Mouse (Mus musculus) liver, adult (tissue): ENCODE data around the gene Wdr66.

Source experiments
- GATA4 ChIP-seq: IDR thresholded peaks from 2 replicates; pipeline ENCODE4 v1.6.1; 2014; ENCODE audit warnings: mild to moderate bottlenecking, low read length; ENCODE audit not compliant: insufficient replicate concordance

The Wdr66 gene

GRCm38 (mm10) chr5:123298526-123298925 is 46.6 kb downstream of the Wdr66 start:
- TF ChIP-seq GATA4, result no peak

GRCm38 (mm10) chr5:123300496-123301034 is 48.7 kb downstream of the Wdr66 start:
- TF ChIP-seq GATA4, result no peak

GRCm38 (mm10) chr5:123301780-123302521 is 50.0 kb downstream of the Wdr66 start:
- TF ChIP-seq GATA4, result no peak

GRCm38 (mm10) chr5:123307630-123308282 is 55.9 kb downstream of the Wdr66 start:
- TF ChIP-seq GATA4, result no peak

GRCm38 (mm10) chr5:123309816-123310215 is 57.9 kb downstream of the Wdr66 start:
- no peak for TF ChIP-seq GATA4

GRCm38 (mm10) chr5:123310221-123310620 is 58.3 kb downstream of the Wdr66 start:
- no peak for TF ChIP-seq GATA4

GRCm38 (mm10) chr5:123313058-123313630 is 61.2 kb downstream of the Wdr66 start:
- TF ChIP-seq GATA4, result no peak

- TF ChIP-seq GATA4, result no peak
Observed at GRCm38 (mm10) chr5:123313851-123314380, 62.0 kb downstream of the Wdr66 start.

GRCm38 (mm10) chr5:123315219-123315866 is 63.4 kb downstream of the Wdr66 start:
- no peak for TF ChIP-seq GATA4

GRCm38 (mm10) chr5:123317992-123318391 is 66.1 kb downstream of the Wdr66 start:
- TF ChIP-seq GATA4, result no peak

GRCm38 (mm10) chr5:123320136-123320535 is 68.2 kb downstream of the Wdr66 start:
- no peak for TF ChIP-seq GATA4

- no peak for TF ChIP-seq GATA4
Observed at GRCm38 (mm10) chr5:123324242-123324641, 72.3 kb downstream of the Wdr66 start.

- TF ChIP-seq GATA4, result no peak
Observed at GRCm38 (mm10) chr5:123326006-123326750, 74.3 kb downstream of the Wdr66 start.

- TF ChIP-seq GATA4, result no peak
Observed at GRCm38 (mm10) chr5:123326751-123327148, 74.8 kb downstream of the Wdr66 start.
